Mouse (Mus musculus) bone marrow, adult 2 months (tissue): ENCODE measurements around the gene Myof.

Experiments
- CTCF ChIP-seq: fragments of 200-500 bp; IDR thresholded peaks from 2 replicates; pipeline ENCODE4 v1.5.1; 2011; ENCODE audit warnings: low read length, control low read depth; ENCODE audit not compliant: control insufficient read depth, insufficient read depth
- POLR2A ChIP-seq: fragments of 200-500 bp; IDR thresholded peaks from 2 replicates; pipeline ENCODE4 v1.6.1; 2011; ENCODE audit warnings: low read depth, mild to moderate bottlenecking, control low read depth, low read length, borderline replicate concordance; ENCODE audit not compliant: control insufficient read depth

DNA sequence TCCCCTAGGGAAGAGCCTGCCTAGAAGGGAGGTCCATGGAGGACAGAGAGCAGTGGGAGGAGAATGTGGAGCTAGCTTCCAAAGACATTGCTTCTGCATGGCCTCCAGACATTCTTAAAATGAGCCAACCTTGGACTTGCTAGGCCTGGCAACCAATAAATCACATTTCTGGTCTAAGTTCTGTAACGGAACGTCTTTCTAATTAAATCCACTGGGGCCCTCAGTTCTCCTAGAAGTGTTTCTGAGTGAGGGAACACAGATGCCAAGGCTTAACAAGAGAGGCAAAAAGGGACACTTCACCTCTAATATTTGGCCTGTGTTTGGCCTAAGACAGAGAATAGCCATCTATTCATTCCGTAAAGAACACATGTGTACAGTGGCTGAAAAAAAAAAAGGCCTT, 136.5 kb downstream of the Myof start:
- TF ChIP-seq POLR2A (no peak), CTCF (no peak)
